Mouse (Mus musculus): Measurements from ENCODE around the gene Itm2b.
A peak's percentile ranks its signal among the peaks of the same experiment; 100 is the strongest.

Itm2b gene

GRCm38 (mm10) chr14:73368221-73368620 is 16.9 kb downstream of the Itm2b start:
- no peak for DNase-seq

- no peak for DNase-seq
These were observed 18.8 kb downstream of the Itm2b start for GRCm38 (mm10) chr14:73366278-73366677.

DNA sequence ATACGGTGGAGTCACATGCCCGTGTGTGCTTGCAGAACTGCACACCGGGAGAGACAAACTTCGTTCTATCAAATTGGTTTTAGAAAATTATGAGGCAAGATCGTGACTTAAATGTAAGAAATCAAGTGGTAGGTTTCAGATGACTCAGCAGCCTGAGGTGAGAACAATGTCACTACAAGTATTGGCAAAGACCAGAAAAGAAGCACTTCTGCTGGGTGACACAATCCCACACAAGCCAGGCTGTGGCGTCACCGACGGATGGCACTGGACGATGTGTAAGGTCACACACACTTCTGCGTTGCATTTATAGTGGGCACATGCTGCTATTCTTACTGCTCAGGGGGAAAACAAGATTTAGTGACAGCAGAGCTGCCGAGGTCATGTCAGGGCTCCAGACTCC is 21.3 kb downstream of the Itm2b start:
- no peak for DNase-seq

DNA sequence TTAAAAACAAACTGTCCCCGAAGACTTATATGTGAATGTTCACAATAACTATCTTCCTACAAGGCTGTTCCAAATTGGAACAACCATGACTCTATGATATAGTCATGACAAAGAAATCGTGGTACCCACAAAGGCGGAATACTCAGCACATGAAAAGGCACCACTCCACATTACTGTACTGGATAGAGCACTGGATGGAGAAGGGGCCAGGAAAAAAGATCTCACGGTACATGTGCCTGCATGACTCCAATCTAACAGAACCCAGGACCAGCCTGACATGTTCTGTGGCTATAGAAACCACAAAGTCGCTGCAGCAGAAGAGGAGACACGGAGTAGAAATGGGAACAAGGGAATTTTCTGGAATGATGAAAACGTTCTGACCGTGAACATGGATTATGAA is 30.4 kb downstream of the Itm2b start:
- DNase-seq = no peak

- no peak for DNase-seq
These were observed 34.0 kb downstream of the Itm2b start for GRCm38 (mm10) chr14:73351118-73351517.

DNA sequence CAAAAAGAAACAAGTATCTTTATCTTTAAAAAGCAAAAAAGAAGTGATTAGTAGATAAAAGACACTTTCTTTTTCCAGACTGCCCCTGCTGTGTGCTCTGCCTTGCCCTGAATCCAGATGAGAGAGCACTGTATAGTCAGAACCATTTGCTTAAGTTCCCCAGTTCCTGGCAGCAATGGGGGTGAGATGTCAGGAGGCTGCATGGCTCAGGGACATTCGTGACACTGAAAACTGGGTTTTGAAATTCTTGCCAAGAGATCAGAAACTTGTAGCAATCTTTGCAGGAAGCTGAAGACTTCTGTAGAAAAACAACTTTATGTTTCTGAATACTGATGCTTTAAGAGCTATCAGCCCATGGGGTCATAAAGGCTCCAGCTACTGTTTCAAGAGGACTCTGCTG is 35.1 kb downstream of the Itm2b start:
- no peak for DNase-seq

GRCm38 (mm10) chr14:73349061-73349670 is 35.9 kb downstream of the Itm2b start:
- no peak for DNase-seq

GRCm38 (mm10) chr14:73347302-73347701 is 37.8 kb downstream of the Itm2b start:
- DNase-seq = no peak

DNA sequence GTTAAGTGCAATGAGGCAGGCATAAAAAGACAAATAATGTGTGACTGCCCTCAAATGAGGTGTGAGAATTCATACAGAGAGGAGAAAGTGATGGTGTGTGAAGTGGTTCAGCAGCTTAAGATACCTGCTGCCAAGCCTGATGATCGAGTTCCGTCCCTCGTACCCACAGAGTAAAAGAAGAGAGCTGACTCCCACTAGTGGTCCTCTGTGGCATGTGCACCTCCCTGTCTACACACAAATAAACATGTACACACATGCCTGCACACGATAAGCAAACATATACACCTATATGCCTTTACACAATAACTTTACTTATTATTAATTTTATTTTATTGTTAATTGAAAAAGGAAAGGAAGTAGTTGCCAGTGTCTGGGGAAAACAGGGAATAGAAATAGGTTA is 39.5 kb downstream of the Itm2b start:
- no peak for DNase-seq

- DNase-seq = no peak
These were observed 44.9 kb downstream of the Itm2b start for GRCm38 (mm10) chr14:73340051-73340755.

- no peak for DNase-seq
These were observed 45.5 kb downstream of the Itm2b start for GRCm38 (mm10) chr14:73339615-73340014.

- DNase-seq = no peak
These were observed 48.6 kb downstream of the Itm2b start for GRCm38 (mm10) chr14:73336316-73337080.

DNA sequence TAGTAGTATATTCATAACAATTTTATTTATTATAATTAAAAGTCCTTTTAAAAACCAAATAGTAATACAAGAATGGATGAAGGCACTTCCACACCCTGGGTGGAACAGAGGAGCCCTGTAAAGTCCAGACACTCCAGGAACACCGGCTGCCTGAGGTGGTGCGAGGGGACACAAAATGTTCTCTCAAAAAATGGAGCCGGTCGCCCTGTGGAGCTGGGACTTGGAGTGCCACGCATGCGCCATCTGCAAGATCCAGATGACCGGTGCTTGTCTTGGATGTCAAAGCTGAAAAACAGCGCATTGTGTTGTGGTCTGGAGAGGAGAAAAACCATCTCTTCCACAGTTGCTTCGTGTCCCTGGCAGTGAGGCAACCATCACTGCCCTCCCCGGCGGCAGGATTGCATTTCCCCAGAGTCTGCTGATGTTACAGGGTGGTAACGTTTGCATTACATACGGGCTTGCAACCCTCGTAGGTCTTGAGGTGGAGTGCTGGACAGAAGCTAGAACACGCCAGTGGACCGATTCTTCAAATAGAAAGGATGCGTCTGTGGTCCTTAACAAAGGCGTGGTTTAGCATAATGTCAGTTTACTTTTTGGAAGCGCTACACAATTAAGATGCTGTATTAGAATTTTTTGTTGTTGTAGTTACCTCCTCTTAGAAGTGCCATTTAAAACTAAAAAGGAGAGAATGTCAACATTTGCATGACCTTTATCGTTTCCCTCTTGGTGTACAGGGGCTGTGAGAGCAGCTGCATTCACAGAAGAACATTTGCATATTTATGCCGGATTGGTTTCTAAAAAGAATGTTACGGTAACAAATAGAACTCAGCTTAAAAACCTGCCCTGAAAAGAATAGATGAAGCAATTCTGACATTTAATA is 49.9 kb downstream of the Itm2b start:
- DNase-seq = no peak

- DNase-seq = no peak
These were observed 51.2 kb downstream of the Itm2b start for GRCm38 (mm10) chr14:73333880-73334279.

- peak; percentile 49 for DNase-seq
These were observed 53.7 kb downstream of the Itm2b start for GRCm38 (mm10) chr14:73331386-73331785.

- no peak for DNase-seq
These were observed 55.2 kb downstream of the Itm2b start for GRCm38 (mm10) chr14:73329871-73330270.

DNA sequence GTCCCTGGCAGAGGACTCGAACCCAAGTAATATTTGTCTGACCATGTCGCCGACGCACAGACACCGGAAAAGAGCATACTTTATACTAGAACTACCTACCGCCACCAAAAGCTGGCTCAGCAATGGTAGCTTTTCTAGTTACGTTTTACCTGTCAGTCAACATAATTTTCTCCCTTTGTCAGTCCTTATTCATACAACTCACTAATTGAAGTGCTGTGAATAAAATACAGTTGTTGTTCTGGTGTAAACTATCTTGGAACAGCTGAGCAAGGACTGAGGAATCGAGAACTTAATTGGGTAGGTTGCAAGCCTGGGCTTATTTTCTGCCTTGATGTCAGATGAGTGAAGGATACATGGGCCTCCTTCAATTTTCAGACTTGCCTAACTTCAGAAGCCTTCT is 58.6 kb downstream of the Itm2b start:
- DNase-seq = no peak

DNA sequence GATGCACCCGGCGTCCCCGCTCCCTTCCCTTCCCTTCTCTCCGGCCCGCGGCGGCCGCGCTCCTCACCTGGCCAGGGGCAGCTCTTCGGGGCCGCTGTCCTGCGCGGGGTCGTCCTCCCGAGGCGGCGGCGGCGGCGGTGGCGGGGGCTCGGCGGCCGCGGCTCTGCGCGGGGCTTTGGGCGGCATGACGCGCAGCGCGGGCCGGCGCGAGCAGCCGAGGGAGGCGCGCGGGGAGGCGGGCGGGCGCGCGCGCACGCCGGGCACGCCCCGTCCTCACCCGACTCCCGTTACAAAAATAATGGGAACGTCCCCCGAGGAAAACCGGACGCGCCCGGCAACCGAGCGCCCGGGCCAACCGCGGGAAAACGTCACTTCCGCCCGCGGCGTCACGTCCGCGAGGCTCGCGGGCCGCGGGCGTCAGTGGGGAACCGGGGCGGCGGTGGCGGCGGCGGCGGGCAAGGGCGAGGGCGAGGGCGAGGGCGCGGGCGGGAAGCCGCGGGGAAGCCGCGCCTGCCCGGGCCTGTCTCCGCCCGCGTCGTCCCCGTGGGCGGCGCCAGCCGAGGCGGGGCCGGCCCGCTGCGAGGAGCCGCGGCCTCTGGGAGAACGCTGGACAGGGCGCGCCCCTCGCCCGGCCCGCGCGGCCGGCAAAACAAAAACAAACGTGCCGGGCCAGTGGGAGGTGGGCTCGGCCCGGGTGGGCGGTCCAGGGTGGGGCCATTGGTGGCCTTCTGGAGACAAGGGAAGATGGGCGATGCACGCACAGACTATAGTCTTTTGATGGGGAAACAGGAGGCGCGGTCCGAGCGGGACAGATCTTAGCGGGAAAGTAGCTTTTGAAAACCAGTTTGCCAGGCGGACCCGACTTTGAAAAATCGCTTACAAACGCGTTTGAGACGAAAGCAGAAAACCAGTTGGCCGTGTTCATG is 59.4 kb downstream of the Itm2b start, which contains the start of gene Rb1:
Gene Rb1 (minus strand): TSS at position 367 of the 926 bp plus-strand sequence.
- DNase-seq = peak; percentile 90

GRCm38 (mm10) chr14:73324634-73325455 is 60.2 kb downstream of the Itm2b start:
- DNase-seq = peak; percentile 59

GRCm38 (mm10) chr14:73323965-73324364 is 61.1 kb downstream of the Itm2b start:
- no peak for DNase-seq

DNA sequence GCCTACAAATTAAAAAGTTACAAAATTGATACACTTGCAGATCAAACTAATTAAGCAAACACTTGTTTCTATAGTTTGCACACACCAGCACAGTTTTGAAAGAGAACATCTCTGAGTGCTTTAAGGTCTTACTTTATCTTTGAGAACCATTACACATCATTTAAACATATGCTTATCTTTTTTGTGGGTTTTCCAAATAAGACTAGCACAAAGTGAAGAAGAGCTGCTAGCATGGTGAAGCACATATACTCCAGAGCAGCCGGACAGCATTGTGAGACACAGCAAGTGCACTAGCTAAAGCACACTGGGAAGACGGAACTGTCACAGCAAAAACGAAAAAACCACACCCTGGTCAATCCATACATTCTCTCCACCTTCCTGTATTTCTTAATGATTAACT is 62.9 kb downstream of the Itm2b start:
- DNase-seq = no peak

All from kidney, postnatal 10 days (tissue).